In genomic region chrX:130212227-130212626, GRCm38 (mm10) we compare ENCODE assay signal across 23 mouse cellular contexts.
A peak's percentile ranks its signal among the peaks of the same experiment; 100 is the strongest.
DNase-seq lines count a peak whose midpoint lies in the region; ATAC-seq lines count a peak whose summit lies in the region.
"Had no signal": no experiment of that assay in that cellular context is flagged by ENCODE, and none has a peak within 500 bp of the region (broad histone marks: within the 10 kb centered on the region; RNA-seq: fewer than 3 reads in every experiment).

No protein-coding gene starts in this region.

- H3K4me3 ChIP-seq in neural tube, embryonic 15.5 days (replicated peaks) = no peak overlapping the region
- H3K4me3 ChIP-seq: embryonic facial prominence, embryonic 13.5 days; embryonic facial prominence, embryonic 15.5 days; erythroblast, embryonic 14.5 days; forebrain, embryonic 10.5 days; forebrain, embryonic 12.5 days had no signal

- no peaks in the 10 kb centered on the region for H3K9me3 ChIP-seq in neural tube, embryonic 15.5 days (replicated peaks)
- H3K9me3 ChIP-seq: embryonic facial prominence, embryonic 13.5 days; embryonic facial prominence, embryonic 15.5 days; forebrain, embryonic 10.5 days; forebrain, embryonic 12.5 days had no signal

- no peaks in the 10 kb centered on the region for H3K27me3 ChIP-seq in neural tube, embryonic 15.5 days (replicated peaks)
- H3K27me3 ChIP-seq: embryonic facial prominence, embryonic 13.5 days; embryonic facial prominence, embryonic 15.5 days; forebrain, embryonic 12.5 days had no signal

- no peaks in the 10 kb centered on the region for H3K36me3 ChIP-seq in neural tube, embryonic 15.5 days
- H3K36me3 ChIP-seq: embryonic facial prominence, embryonic 13.5 days; embryonic facial prominence, embryonic 15.5 days; forebrain, embryonic 10.5 days; forebrain, embryonic 12.5 days had no signal

- ATAC-seq in common myeloid progenitor, adult 5-6 weeks (replicated peaks; ENCODE audit: low read depth, poor library complexity, severe bottlenecking) = peak; percentile 50
- ATAC-seq in megakaryocyte progenitor cell, adult 5-6 weeks (replicated peaks; ENCODE audit: poor library complexity) = peak; percentile 50
- no peak for ATAC-seq in neural tube, embryonic 15.5 days (ENCODE audit: low FRiP score)
- ATAC-seq: activated CD4-positive, CD25-positive, alpha-beta regulatory T cell, adult 4 months; forebrain, embryonic 16.5 days; Patski had no signal

- H3K4me1 ChIP-seq in neural tube, embryonic 15.5 days = no peaks in the 10 kb centered on the region
- H3K4me1 ChIP-seq: embryonic facial prominence, embryonic 13.5 days; embryonic facial prominence, embryonic 15.5 days; forebrain, embryonic 12.5 days had no signal

- H3K4me2 ChIP-seq in neural tube, embryonic 15.5 days = no peak overlapping the region
- H3K4me2 ChIP-seq: embryonic facial prominence, embryonic 13.5 days; embryonic facial prominence, embryonic 15.5 days; forebrain, embryonic 12.5 days had no signal

- DNase-seq in A20 (ENCODE audit: low read depth, low spot score) = peak; percentile 6
- DNase-seq in thymus, postnatal 10 days (ENCODE audit: low spot score in 2 of 2) = no peak
- no peak for DNase-seq in spleen, postnatal 14 days (ENCODE audit: low spot score in 2 of 2)
- DNase-seq: adrenal gland, adult 8-10 months; adrenal gland, postnatal 14 days; adrenal gland, postnatal 36 days; cerebellum, adult 11-12 months; cerebellum, adult 2 months; cerebellum, adult 9-10 months; cerebellum, postnatal 10 days; cerebellum, postnatal 25 days; embryo, embryonic 11 days had no signal

- 89% methylated on average over 4 of the region's 4 CpGs for WGBS in neural tube, embryonic 15.5 days

- no peak overlapping the region for H3K9ac ChIP-seq in neural tube, embryonic 15.5 days (replicated peaks)
- H3K9ac ChIP-seq: embryonic facial prominence, embryonic 13.5 days; embryonic facial prominence, embryonic 15.5 days; forebrain, embryonic 12.5 days had no signal

- no peak overlapping the region for H3K27ac ChIP-seq in neural tube, embryonic 15.5 days (replicated peaks)
- H3K27ac ChIP-seq: embryonic facial prominence, embryonic 13.5 days; embryonic facial prominence, embryonic 15.5 days; forebrain, embryonic 10.5 days; forebrain, embryonic 12.5 days had no signal
